Mouse (Mus musculus) midbrain, embryonic 11.5 days (tissue): ENCODE measurements around the gene Stxbp6. TPM values are rescaled to one million over a fixed set of nuclear protein-coding genes. Genes with fewer than 3 reads are reported as not detected.

ENCODE experiments used
- ATAC-seq: fragments of 200-750 bp; cut with Nextera tagmentation; 2 replicates; pipeline ENCODE4 v1.8.0; 2017; ENCODE audit warnings: moderate TSS enrichment, moderate library complexity; ENCODE audit not compliant: low FRiP score
- DNase-seq: peaks from one replicate; pipeline ENCODE4 v3.0.0; 2015; ENCODE audit warnings: low spot score; ENCODE audit errors: missing footprints
- H3K27ac ChIP-seq: fragments of 300-500 bp; sonication (generic); 2 replicates; pipeline ENCODE4 v1.5.1; 2014; ENCODE audit warnings: low read depth, low read length
- H3K27me3 ChIP-seq: fragments of 300-500 bp; sonication (generic); 2 replicates; pipeline ENCODE4 v1.6.1; 2014; ENCODE audit warnings: mild to moderate bottlenecking, low read length, moderate library complexity, mixed read lengths; ENCODE audit not compliant: control insufficient read depth, insufficient read depth
- H3K36me3 ChIP-seq: fragments of 300-500 bp; sonication (generic); 2 replicates; pipeline ENCODE4 v1.6.1; 2014; ENCODE audit warnings: mild to moderate bottlenecking, low read length, moderate library complexity, mixed read lengths; ENCODE audit not compliant: control insufficient read depth, insufficient read depth
- H3K4me1 ChIP-seq: fragments of 300-500 bp; sonication (generic); 2 replicates; pipeline ENCODE4 v1.6.1; 2014; ENCODE audit warnings: low read length; ENCODE audit not compliant: control insufficient read depth, insufficient read depth
- H3K4me2 ChIP-seq: fragments of 300-500 bp; sonication (generic); 2 replicates; pipeline ENCODE4 v1.6.1; 2014; ENCODE audit warnings: mild to moderate bottlenecking, moderate library complexity
- H3K4me3 ChIP-seq: fragments of 300-500 bp; sonication (generic); 2 replicates; pipeline ENCODE4 v1.5.1; 2014; ENCODE audit warnings: low read depth, low read length
- H3K9ac ChIP-seq: fragments of 300-500 bp; sonication (generic); 2 replicates; pipeline ENCODE4 v1.6.1; 2014; ENCODE audit warnings: low read length
- H3K9me3 ChIP-seq: fragments of 300-500 bp; sonication (generic); 2 replicates; pipeline ENCODE4 v1.6.1; 2016; ENCODE audit warnings: low read length; ENCODE audit not compliant: control insufficient read depth
- WGBS: fragments of 180-500 bp; shearing (Covaris S2); extraction: QIAGEN DNeasy Blood & Tissue Kit; methylation state at CpG from one replicate; pipeline ENCODE4 v1.1.7; 2014; 5-methylcytosine and 5-hydroxymethylcytosine counted together
- polyA plus RNA-seq: library from polyadenylated mRNA; unstranded; fragments of >200 nt; fragmentation: Nextera tagmentation; extraction: Ambion mirVana; gene quantifications from 2 replicates; pipeline ENCODE4 v1.2.1, GENCODE M21; 2014

Stxbp6 gene
- polyA plus RNA-seq, 1 experiment from 2014 or later = 21.3 TPM

GRCm38 (mm10) chr12:44896460-44896859 lies 178.0 kb downstream of the Stxbp6 start:
- H3K4me1 ChIP-seq = no peaks in the 10 kb centered on the region
- DNase-seq = no peak
- H3K9me3 ChIP-seq = no peaks in the 10 kb centered on the region
- H3K36me3 ChIP-seq = no peaks in the 10 kb centered on the region
- no peak overlapping the region for H3K9ac ChIP-seq
- no peak for ATAC-seq
- 76% methylated on average over 1 of the region's 1 CpGs for WGBS
- no peak overlapping the region for H3K4me3 ChIP-seq
- no peaks in the 10 kb centered on the region for H3K27me3 ChIP-seq
- H3K4me2 ChIP-seq = no peak overlapping the region
- H3K27ac ChIP-seq = no peak overlapping the region

- Histone ChIP-seq H3K9ac (no peak overlapping the region), H3K9me3 (no peaks in the 10 kb centered on the region), H3K27ac (no peak overlapping the region), H3K4me2 (no peak overlapping the region), H3K4me1 (no peaks in the 10 kb centered on the region), H3K36me3 (no peaks in the 10 kb centered on the region), H3K27me3 (no peaks in the 10 kb centered on the region), H3K4me3 (no peak overlapping the region)
- 88% methylated on average over 6 of the region's 6 CpGs for WGBS
- ATAC-seq (no peak), DNase-seq (no peak)
These were observed 184.7 kb downstream of the Stxbp6 start for GRCm38 (mm10) chr12:44889677-44890393.

GRCm38 (mm10) chr12:44886826-44887225 lies 187.7 kb downstream of the Stxbp6 start:
- Histone ChIP-seq H3K9ac (no peak overlapping the region), H3K27me3 (no peaks in the 10 kb centered on the region), H3K9me3 (no peaks in the 10 kb centered on the region), H3K36me3 (no peaks in the 10 kb centered on the region), H3K4me1 (no peaks in the 10 kb centered on the region), H3K4me3 (no peak overlapping the region), H3K27ac (no peak overlapping the region), H3K4me2 (no peak overlapping the region)
- WGBS = 38% methylated on average over 3 of the region's 3 CpGs
- ATAC-seq (no peak), DNase-seq (no peak)

GRCm38 (mm10) chr12:44872697-44873096 lies 201.8 kb downstream of the Stxbp6 start:
- WGBS = 87% methylated on average over 2 of the region's 2 CpGs
- no peak overlapping the region for H3K9ac ChIP-seq
- H3K9me3 ChIP-seq = no peaks in the 10 kb centered on the region
- ATAC-seq (no peak), DNase-seq (no peak)
- no peaks in the 10 kb centered on the region for H3K4me1 ChIP-seq
- no peak overlapping the region for H3K27ac ChIP-seq
- no peak overlapping the region for H3K4me3 ChIP-seq
- H3K27me3 ChIP-seq = no peaks in the 10 kb centered on the region
- no peaks in the 10 kb centered on the region for H3K36me3 ChIP-seq
- no peak overlapping the region for H3K4me2 ChIP-seq

- no peak overlapping the region for H3K4me3 ChIP-seq
- no peak for ATAC-seq
- no peaks in the 10 kb centered on the region for H3K36me3 ChIP-seq
- no peaks in the 10 kb centered on the region for H3K27me3 ChIP-seq
- no peak overlapping the region for H3K4me2 ChIP-seq
- no peaks in the 10 kb centered on the region for H3K4me1 ChIP-seq
- H3K9ac ChIP-seq = no peak overlapping the region
- H3K9me3 ChIP-seq = no peaks in the 10 kb centered on the region
- no peak for DNase-seq
- H3K27ac ChIP-seq = no peak overlapping the region
- 90% methylated on average over 3 of the region's 3 CpGs for WGBS
These were observed 209.1 kb downstream of the Stxbp6 start for GRCm38 (mm10) chr12:44865442-44865841.

GRCm38 (mm10) chr12:44859454-44859853 lies 215.1 kb downstream of the Stxbp6 start:
- no peak for ATAC-seq
- Histone ChIP-seq H3K4me2 (no peak overlapping the region), H3K27me3 (no peaks in the 10 kb centered on the region), H3K9me3 (no peaks in the 10 kb centered on the region), H3K36me3 (no peaks in the 10 kb centered on the region), H3K9ac (no peak overlapping the region), H3K27ac (no peak overlapping the region), H3K4me3 (no peak overlapping the region), H3K4me1 (no peaks in the 10 kb centered on the region)
- WGBS = 73% methylated on average over 5 of the region's 5 CpGs
- no peak for DNase-seq

- Histone ChIP-seq H3K9me3 (no peaks in the 10 kb centered on the region), H3K4me1 (no peaks in the 10 kb centered on the region), H3K9ac (no peak overlapping the region), H3K36me3 (no peaks in the 10 kb centered on the region), H3K27ac (no peak overlapping the region), H3K27me3 (no peaks in the 10 kb centered on the region), H3K4me3 (no peak overlapping the region), H3K4me2 (no peak overlapping the region)
- DNase-seq = no peak
- ATAC-seq = no peak
- 87% methylated on average over 4 of the region's 4 CpGs for WGBS
These were observed 216.2 kb downstream of the Stxbp6 start for GRCm38 (mm10) chr12:44858110-44858885.

GRCm38 (mm10) chr12:44852024-44852423 lies 222.5 kb downstream of the Stxbp6 start:
- no peak overlapping the region for H3K4me3 ChIP-seq
- no peaks in the 10 kb centered on the region for H3K36me3 ChIP-seq
- no peak overlapping the region for H3K9ac ChIP-seq
- H3K4me1 ChIP-seq = no peaks in the 10 kb centered on the region
- no peak overlapping the region for H3K4me2 ChIP-seq
- WGBS = 77% methylated on average over 1 of the region's 1 CpGs
- ATAC-seq (no peak), DNase-seq (no peak)
- no peaks in the 10 kb centered on the region for H3K27me3 ChIP-seq
- no peak overlapping the region for H3K27ac ChIP-seq
- no peaks in the 10 kb centered on the region for H3K9me3 ChIP-seq

- no peaks in the 10 kb centered on the region for H3K36me3 ChIP-seq
- 82% methylated on average over 1 of the region's 1 CpGs for WGBS
- no peak overlapping the region for H3K4me3 ChIP-seq
- no peaks in the 10 kb centered on the region for H3K27me3 ChIP-seq
- no peaks in the 10 kb centered on the region for H3K4me1 ChIP-seq
- H3K9ac ChIP-seq = no peak overlapping the region
- H3K4me2 ChIP-seq = no peak overlapping the region
- no peak for ATAC-seq
- DNase-seq = no peak
- H3K27ac ChIP-seq = no peak overlapping the region
- H3K9me3 ChIP-seq = no peaks in the 10 kb centered on the region
These were observed 224.0 kb downstream of the Stxbp6 start for GRCm38 (mm10) chr12:44850516-44850915.
